Mouse (Mus musculus) C2C12 (cell line): ENCODE data around the gene Olfr1434.
"Not testable (repeated sequence)": the region's sequence is repeated elsewhere in the genome, so short reads cannot be mapped to it uniquely, and the experiment has no call there.

Source experiments
- CTCF ChIP-seq: IDR thresholded peaks from one replicate; pipeline ENCODE4 v1.5.1; 2011; ENCODE audit not compliant: control insufficient read depth, insufficient read depth, insufficient read length
- USF1 ChIP-seq: IDR thresholded peaks from one replicate; pipeline ENCODE4 v1.6.1; 2011; ENCODE audit warnings: low read depth, mild to moderate bottlenecking, control low read depth, moderate library complexity

GRCm38 (mm10) chr19:12299030-12299429 is 19.4 kb downstream of the Olfr1434 start, which contains the start of gene Olfr1436:
- not testable (repeated sequence) for TF ChIP-seq CTCF, USF1
